Mouse (Mus musculus): ENCODE measurements around the gene Tent5d.

DNA sequence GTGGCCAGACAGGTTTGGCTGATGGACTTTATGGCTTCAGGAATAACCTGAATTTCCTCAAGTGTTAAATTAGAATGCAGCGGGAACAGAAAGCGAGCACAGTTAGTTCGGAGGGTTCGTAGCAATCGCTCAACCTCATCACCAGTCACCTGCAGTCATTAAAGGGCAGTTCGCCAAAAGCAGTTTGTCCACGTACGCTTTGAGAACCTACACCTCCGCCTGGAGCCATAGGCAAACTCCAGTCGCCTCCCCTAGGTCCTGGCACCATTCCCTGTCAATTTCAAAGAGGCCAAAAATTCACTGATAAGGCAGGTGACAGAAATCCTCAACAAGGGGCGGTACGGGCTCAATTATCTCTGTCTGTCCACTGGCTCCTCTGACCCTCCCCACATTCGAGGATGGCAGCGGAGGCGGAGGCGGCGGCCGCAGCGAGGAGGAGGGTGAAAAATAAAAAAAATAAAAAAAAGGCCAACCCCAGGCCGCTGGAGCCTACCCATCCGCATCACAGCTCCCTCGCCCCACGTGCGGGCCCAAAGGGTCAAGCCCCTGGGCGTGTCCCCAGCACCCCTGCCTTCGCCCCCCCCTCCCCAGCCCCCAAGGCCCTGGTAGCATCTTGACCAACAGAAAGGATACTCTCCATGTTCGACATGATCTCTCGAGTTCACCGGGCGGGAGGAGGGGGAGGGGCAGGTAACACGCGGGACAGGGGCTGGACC, 23.3 kb downstream of the Tent5d start:
- no peak for TF ChIP-seq CTCF (conservative IDR thresholded peaks at IDR 0.05 in 1 of 2, IDR thresholded peaks at IDR 0.05 in 1 of 2; ENCODE audit: low read depth in 2 of 2, low read length in 2 of 2)
- TF ChIP-seq HCFC1 (IDR thresholded peaks at IDR 0.05; ENCODE audit: low read depth, low read length): no peak
- no peak for TF ChIP-seq BHLHE40 (IDR thresholded peaks at IDR 0.05; ENCODE audit: low read depth, low read length)
- no peak for TF ChIP-seq POLR2A (IDR thresholded peaks at IDR 0.05; ENCODE audit: low read depth, low read length)
- 0 out of 2 replicates have a peak, but pooled peaks have one; percentile 48 for TF ChIP-seq MXI1 (IDR thresholded peaks at IDR 0.05; ENCODE audit: low read depth, low read length)
- no peak for TF ChIP-seq POLR2AphosphoS2 (IDR thresholded peaks at IDR 0.05; ENCODE audit: low read depth, low read length)
- no peak for TF ChIP-seq GABPA (IDR thresholded peaks at IDR 0.05; ENCODE audit: insufficient replicate concordance, low read depth, low read length)
- TF ChIP-seq EP300 (IDR thresholded peaks at IDR 0.05; ENCODE audit: low read length): no peak
- TF ChIP-seq ZMIZ1 (IDR thresholded peaks at IDR 0.05; ENCODE audit: low read depth, low read length): no peak
- no peak for TF ChIP-seq MYC (IDR thresholded peaks at IDR 0.05; ENCODE audit: low read depth, low read length)
- no peak for TF ChIP-seq USF1 (IDR thresholded peaks at IDR 0.05; ENCODE audit: low read depth, low read length)
- no peak for TF ChIP-seq ETS1 (conservative IDR thresholded peaks at IDR 0.05; ENCODE audit: low read depth, low read length)
- TF ChIP-seq MAX (IDR thresholded peaks at IDR 0.05; ENCODE audit: low read length): no peak

Measured in CH12.LX (cell line).